Mouse (Mus musculus): ENCODE results near the gene Alox5.

DNA sequence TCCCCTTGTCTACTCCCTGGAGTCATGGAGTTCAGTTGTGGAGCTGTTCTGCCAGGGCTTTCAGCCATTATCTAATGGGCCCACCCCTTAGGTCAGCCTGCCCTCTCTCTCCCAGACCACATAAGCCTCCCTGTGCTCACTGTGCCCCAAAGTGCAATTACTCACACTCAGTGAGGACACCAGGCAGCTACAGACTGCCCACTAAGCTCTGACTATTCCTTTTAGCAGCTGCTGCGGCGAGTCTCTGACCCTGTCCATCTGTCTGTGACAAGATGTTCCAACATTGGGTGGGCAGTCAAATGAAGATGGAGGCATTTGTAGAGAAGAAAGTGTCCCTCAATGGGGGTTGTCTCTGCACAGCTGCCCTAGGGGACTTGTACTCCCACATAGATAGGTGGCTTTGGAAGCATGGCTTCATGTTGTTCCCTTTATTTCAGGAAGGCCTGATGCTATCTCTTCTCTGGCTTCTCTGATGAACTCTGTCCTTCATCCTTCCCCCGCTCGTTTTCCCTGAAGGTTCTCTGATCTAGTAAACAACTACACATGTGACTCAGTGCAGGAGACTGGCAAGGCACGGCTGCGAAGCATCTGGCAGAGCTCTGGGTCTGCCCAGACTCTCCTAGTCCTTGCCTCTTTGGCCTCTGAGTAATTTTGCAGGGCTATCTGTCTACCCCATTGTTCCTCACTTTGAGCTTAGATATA is 52.9 kb downstream of the Alox5 start:
- TF ChIP-seq CTCF (IDR thresholded peaks at IDR 0.05; ENCODE audit: control insufficient read depth, insufficient read depth, low read length) (no peak), POLR2A (IDR thresholded peaks at IDR 0.05; ENCODE audit: borderline replicate concordance, control insufficient read depth, low read depth, low read length) (no peak)
